Mouse (Mus musculus): ENCODE results near the gene Gm21943. TPM values are rescaled to one million over a fixed set of nuclear protein-coding genes. Genes with fewer than 3 reads are reported as not detected.
"Not testable (repeated sequence)": the region's sequence is repeated elsewhere in the genome, so short reads cannot be mapped to it uniquely, and the experiment has no call there.

Gene Gm21943
- not detected in 2 replicates for total RNA-seq (2021)
- long read RNA-seq, result 0 reads

DNA sequence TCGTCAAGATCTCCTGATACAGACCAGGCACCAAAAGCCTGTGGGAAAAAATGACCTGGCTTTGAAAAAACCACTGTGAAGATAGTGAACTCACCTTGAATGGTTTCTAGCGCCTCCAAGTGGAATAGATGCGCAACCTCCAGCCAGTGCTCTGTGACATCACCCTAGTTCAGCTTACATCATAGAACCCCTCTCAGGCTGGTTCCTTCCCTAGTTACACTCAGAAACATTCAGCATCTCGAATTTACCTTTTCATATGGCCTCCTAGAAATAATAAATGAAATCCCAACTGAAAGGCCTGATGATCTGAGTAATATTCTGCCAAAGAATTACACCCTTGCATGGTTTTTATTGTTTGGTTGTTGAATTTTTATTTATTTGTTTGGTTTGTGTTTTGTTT, at the start of gene Gm21943:
Gene Gm21943, minus strand, starts transcription at position 101 of the 400 bp plus-strand sequence.
- DNase-seq, result not testable (repeated sequence)

Other genes starting within 250 kb of the Gm21943 start
- not detected in 2 replicates for gene Gm28961, start 172.0 kb upstream of the Gm21943 start, total RNA-seq (2021)